Mouse (Mus musculus) limb, embryonic 12.5 days (tissue): Measurements from ENCODE around the gene Cnga4. TPM values are rescaled to one million over a fixed set of nuclear protein-coding genes. Genes with fewer than 3 reads are reported as not detected.
"Not testable (repeated sequence)": the region's sequence is repeated elsewhere in the genome, so short reads cannot be mapped to it uniquely, and the experiment has no call there.

Source experiments
- ATAC-seq: fragments of 200-750 bp; cut with Nextera tagmentation; 2 replicates; pipeline ENCODE4 v1.8.0; 2017; ENCODE audit warnings: low read depth, moderate TSS enrichment; ENCODE audit not compliant: insufficient number of reproducible peaks, insufficient read depth, low FRiP score, low TSS enrichment
- H3K27ac ChIP-seq: fragments of 300-500 bp; sonication (generic); 2 replicates; pipeline ENCODE4 v1.5.1; 2016; ENCODE audit warnings: mild to moderate bottlenecking, moderate library complexity
- H3K27me3 ChIP-seq: fragments of 300-500 bp; sonication (generic); 2 replicates; pipeline ENCODE4 v1.6.1; 2016; ENCODE audit warnings: mild to moderate bottlenecking, moderate library complexity
- H3K36me3 ChIP-seq: fragments of 300-500 bp; sonication (generic); 2 replicates; pipeline ENCODE4 v1.6.1; 2016; ENCODE audit warnings: mild to moderate bottlenecking, moderate library complexity
- H3K4me1 ChIP-seq: fragments of 300-500 bp; sonication (generic); replicated peaks from 2 replicates; pipeline ENCODE4 v1.6.1; 2016
- H3K4me2 ChIP-seq: fragments of 300-500 bp; sonication (generic); 2 replicates; pipeline ENCODE4 v1.6.1; 2016; ENCODE audit warnings: mild to moderate bottlenecking, moderate library complexity
- H3K4me3 ChIP-seq: fragments of 300-500 bp; sonication (generic); replicated peaks from 2 replicates; pipeline ENCODE4 v1.5.1; 2016; ENCODE audit warnings: mild to moderate bottlenecking
- H3K9ac ChIP-seq: fragments of 300-500 bp; sonication (generic); replicated peaks from 2 replicates; pipeline ENCODE4 v1.6.1; 2016; ENCODE audit warnings: mild to moderate bottlenecking, moderate library complexity
- H3K9me3 ChIP-seq: fragments of 300-500 bp; sonication (generic); 2 replicates; pipeline ENCODE4 v1.6.1; 2016; ENCODE audit warnings: mild to moderate bottlenecking, moderate library complexity
- WGBS: fragments of 180-500 bp; shearing (Covaris S2); methylation state at CpG from one replicate; pipeline ENCODE4 v1.1.7; 2016; 5-methylcytosine and 5-hydroxymethylcytosine counted together
- polyA plus RNA-seq: library from polyadenylated mRNA; unstranded; fragments of >200 nt; fragmentation: Nextera tagmentation; extraction: Ambion mirVana; gene quantifications from 2 replicates; pipeline ENCODE4 v1.2.1, GENCODE M21; 2016

Gene Cnga4
- not detected in 2 replicates for polyA plus RNA-seq

DNA sequence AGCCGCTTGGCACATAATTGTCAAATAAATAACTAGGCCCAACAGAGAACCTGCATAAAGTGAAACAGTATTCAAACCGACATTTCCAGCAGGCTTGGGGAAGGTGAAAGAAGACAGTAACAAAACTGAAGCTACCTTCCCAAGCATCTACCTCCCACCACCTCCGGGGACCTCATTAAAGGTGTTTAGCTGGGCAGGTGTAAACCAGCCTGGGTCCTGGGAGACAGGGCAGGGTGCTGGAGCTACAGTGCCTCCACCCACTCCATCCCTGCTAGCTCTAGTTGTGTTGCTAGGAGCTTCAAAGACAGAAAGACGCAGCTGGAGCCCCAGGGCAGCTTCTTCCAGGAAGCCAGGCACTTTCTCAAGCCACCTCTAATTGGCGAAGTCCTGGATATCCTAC is at the start of gene Cnga4:
Gene Cnga4 (plus strand): TSS at position 301 of the 400 bp plus-strand sequence.
- Histone ChIP-seq H3K27me3 (no peaks in the 10 kb centered on the region), H3K36me3 (no peaks in the 10 kb centered on the region), H3K4me2 (no peak within 1 kb of the TSS), H3K27ac (no peak within 1 kb of the TSS), H3K9me3 (no peaks in the 10 kb centered on the region), H3K4me1 (no peaks in the 10 kb centered on the region), H3K9ac (no peak within 1 kb of the TSS), H3K4me3 (no peak within 1 kb of the TSS)
- WGBS: 54% methylated on average over 5 of the region's 5 CpGs
- no peak for ATAC-seq

DNA sequence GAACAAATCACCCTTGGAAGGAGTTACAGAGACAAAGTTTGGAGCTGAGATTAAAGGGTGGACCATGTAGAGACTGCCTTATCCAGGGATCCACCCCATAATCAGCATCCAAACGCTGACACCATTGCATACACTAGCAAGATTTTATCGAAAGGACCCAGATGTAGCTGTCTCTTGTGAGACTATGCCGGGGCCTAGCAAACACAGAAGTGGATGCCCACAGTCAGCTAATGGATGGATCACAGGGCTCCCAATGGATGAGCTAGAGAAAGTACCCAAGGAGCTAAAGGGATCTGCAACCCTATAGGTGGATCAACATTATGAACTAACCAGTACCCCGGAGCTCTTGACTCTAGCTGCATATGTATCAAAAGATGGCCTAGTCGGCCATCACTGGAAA is 48.3 kb upstream of the Cnga4 start:
- not testable (repeated sequence) for H3K36me3 ChIP-seq, H3K27me3 ChIP-seq, H3K9ac ChIP-seq, H3K4me1 ChIP-seq, H3K9me3 ChIP-seq, H3K27ac ChIP-seq, ATAC-seq, H3K4me2 ChIP-seq, H3K4me3 ChIP-seq
- no CpG with 5 or more reads among the region's 5 CpGs for WGBS

DNA sequence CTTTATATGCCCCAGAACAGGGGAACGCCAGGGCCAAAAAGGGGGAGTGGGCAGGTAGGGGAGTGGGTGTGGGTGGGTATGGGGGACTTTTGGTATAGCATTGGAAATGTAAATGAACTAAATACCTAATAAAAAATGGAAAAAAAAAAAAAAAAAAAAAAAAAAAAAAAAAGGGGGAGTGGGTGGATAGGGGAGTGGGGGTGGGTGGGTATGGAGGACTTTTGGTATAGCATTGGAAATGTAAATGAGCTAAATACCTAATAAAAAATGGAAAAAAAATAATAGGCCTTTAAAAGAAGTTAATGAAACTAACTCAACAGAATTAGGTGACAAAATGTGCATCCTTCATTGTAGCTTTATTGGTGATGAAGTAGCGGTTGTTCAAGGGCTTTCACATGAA is 47.9 kb upstream of the Cnga4 start:
- H3K27me3 ChIP-seq, H3K4me3 ChIP-seq, H3K9me3 ChIP-seq, H3K27ac ChIP-seq, ATAC-seq, H3K4me1 ChIP-seq, H3K36me3 ChIP-seq, H3K9ac ChIP-seq, H3K4me2 ChIP-seq: not testable (repeated sequence)
- 93% methylated on average over 1 of the region's 2 CpGs for WGBS

DNA sequence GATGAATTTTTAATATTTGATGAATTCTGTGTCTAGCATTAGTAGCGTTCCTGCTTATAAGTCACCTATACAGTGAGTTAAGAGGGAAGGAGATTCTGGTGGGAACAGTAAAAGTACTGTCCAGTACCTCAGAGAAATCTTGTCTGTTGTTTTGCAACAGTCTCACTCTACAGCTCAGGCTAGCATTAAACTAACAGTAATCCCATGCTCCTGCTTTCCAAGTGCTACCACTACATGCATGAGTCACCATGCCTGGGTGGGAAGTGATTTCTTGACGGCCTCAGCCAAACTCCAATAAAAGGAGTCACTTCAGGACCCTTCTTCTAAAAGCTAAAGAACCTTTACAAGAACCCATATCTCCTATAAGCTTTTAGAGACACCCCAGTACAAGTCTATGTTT is 42.7 kb upstream of the Cnga4 start:
- H3K4me3 ChIP-seq: no peak overlapping the region
- WGBS: 83% methylated on average over 2 of the region's 2 CpGs
- no peaks in the 10 kb centered on the region for H3K36me3 ChIP-seq
- H3K9ac ChIP-seq: no peak overlapping the region
- no peaks in the 10 kb centered on the region for H3K9me3 ChIP-seq
- H3K4me1 ChIP-seq: no peaks in the 10 kb centered on the region
- ATAC-seq: no peak
- H3K4me2 ChIP-seq: no peak overlapping the region
- H3K27ac ChIP-seq: no peak overlapping the region
- H3K27me3 ChIP-seq: no peaks in the 10 kb centered on the region

DNA sequence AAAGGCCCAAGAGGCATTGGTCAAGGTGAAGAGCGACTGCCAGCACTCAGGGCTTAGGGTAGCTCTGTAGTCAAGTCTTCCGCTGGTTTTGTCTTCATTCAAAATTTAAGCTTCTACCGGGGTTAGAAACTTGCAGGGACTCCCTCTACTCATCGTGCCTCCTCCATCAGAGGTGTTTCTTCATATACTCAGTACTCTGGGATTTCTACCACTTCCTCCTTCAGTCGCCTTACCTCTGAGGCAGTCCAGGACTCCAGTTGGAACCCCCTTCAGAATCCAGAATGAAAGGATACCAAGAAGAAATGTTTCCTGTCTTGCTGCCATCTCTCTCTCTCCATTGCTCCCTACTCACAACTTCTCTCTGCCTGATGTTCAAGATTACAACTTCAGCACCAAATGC is 37.1 kb upstream of the Cnga4 start:
- Histone ChIP-seq H3K27me3 (no peaks in the 10 kb centered on the region), H3K4me1 (no peaks in the 10 kb centered on the region), H3K36me3 (peaks cover 6% of the 10 kb centered on the region; the same call in 1 of the 2 replicates), H3K9ac (no peak overlapping the region), H3K27ac (no peak overlapping the region), H3K9me3 (no peaks in the 10 kb centered on the region), H3K4me3 (no peak overlapping the region), H3K4me2 (no peak overlapping the region)
- ATAC-seq: no peak
- 78% methylated on average over 5 of the region's 5 CpGs for WGBS

DNA sequence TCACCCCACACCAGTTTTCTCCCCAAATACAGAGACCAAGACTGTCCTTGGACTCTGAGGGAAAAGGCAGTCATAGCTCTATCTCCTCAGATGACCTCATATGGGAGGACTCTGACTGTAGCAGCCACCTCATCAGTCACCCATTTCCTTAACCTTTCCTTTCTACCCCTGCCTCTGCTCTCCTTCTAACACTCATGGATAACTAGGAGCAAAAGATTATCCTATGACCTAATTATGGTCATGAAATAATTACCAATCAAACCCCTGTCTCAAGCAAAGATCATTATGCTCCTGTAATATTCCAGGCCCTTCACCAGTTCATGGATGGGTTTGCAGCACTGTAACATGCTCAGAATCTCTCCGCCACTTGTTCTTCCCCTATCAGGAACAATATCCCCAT is 36.4 kb upstream of the Cnga4 start, which contains the start of gene Olfr692:
Gene Olfr692 (plus strand): TSS at position 301 of the 400 bp plus-strand sequence.
- no peak within 1 kb of the TSS for H3K4me2 ChIP-seq
- no peaks in the 10 kb centered on the region for H3K4me1 ChIP-seq
- H3K27ac ChIP-seq: no peak within 1 kb of the TSS
- WGBS: 90% methylated on average over 1 of the region's 1 CpGs
- no peak within 1 kb of the TSS for H3K9ac ChIP-seq
- no peak within 1 kb of the TSS for H3K4me3 ChIP-seq
- no peak for ATAC-seq
- H3K9me3 ChIP-seq: no peaks in the 10 kb centered on the region
- H3K27me3 ChIP-seq: no peaks in the 10 kb centered on the region
- peaks cover 11% of the 10 kb centered on the region; the same call in 1 of the 2 replicates for H3K36me3 ChIP-seq

DNA sequence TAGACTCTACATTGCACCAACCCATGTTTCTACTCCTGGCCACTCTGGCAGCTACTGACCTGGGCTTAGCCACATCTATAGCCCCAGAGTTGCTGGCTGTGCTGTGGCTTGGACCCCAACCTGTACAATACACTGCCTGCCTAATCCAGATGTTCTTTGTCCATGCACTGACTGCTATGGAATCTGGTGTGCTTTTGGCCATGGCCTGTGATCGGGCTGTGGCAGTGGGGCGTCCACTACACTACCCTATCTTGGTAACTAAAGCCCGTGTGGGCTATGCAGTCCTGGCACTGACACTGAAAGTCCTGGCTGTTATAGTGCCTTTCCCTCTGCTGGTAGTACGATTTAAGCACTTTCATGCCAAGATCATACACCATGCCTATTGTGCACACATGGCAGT is 35.8 kb upstream of the Cnga4 start:
- Histone ChIP-seq H3K36me3 (peaks cover 17% of the 10 kb centered on the region), H3K9ac (no peak overlapping the region), H3K4me1 (no peaks in the 10 kb centered on the region), H3K4me2 (no peak overlapping the region), H3K4me3 (no peak overlapping the region), H3K27ac (no peak overlapping the region), H3K9me3 (no peaks in the 10 kb centered on the region), H3K27me3 (no peaks in the 10 kb centered on the region)
- 91% methylated on average over 4 of the region's 4 CpGs for WGBS
- no peak for ATAC-seq

DNA sequence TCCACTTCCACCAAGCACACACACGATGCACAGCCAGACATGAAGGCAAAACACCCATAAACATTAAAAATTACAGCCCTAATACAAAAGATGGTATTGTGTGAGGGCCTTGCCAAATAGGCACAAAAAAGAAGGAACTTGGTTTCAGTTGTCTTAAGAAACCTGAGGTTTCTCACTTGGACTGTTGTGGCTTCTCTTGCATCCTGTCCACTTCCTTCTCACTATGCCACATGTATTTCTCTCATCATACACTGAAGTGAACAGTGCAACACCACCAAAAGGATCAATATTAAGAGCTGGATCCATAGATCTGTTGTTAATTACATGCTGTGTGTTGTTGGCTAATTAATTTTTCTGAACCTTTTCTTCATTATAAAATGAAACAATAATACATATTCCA is 31.5 kb upstream of the Cnga4 start:
- H3K4me3 ChIP-seq: no peak overlapping the region
- no peak overlapping the region for H3K27ac ChIP-seq
- H3K4me1 ChIP-seq: no peaks in the 10 kb centered on the region
- no peak overlapping the region for H3K9ac ChIP-seq
- no peak for ATAC-seq
- no peaks in the 10 kb centered on the region for H3K27me3 ChIP-seq
- H3K4me2 ChIP-seq: no peak overlapping the region
- peaks cover 51% of the 10 kb centered on the region for H3K36me3 ChIP-seq
- no peaks in the 10 kb centered on the region for H3K9me3 ChIP-seq
- 87% methylated on average over 1 of the region's 1 CpGs for WGBS

DNA sequence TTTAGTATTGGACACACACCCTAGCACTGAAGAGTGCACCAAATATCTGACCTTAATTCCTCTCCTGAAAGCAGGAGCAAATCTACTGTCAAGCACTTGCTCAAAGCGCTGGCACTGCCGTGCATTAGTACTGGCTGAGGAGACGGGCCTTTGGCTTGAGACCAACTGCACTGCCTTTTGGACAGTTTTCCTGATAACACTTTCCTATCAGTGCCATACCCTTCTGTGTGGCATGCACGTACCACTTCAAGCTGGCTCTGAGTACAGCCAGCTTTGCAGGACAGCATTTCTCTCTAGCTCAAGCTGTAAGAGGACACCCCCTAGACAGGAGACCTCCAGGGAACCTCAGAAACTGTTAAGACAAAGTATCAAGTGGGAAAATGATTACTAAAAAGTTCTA is 30.9 kb upstream of the Cnga4 start:
- Histone ChIP-seq H3K4me3 (no peak overlapping the region), H3K27ac (no peak overlapping the region), H3K4me2 (no peak overlapping the region), H3K4me1 (no peaks in the 10 kb centered on the region), H3K9ac (no peak overlapping the region), H3K9me3 (no peaks in the 10 kb centered on the region), H3K27me3 (no peaks in the 10 kb centered on the region), H3K36me3 (peaks cover 57% of the 10 kb centered on the region)
- ATAC-seq: no peak
- 92% methylated on average over 4 of the region's 4 CpGs for WGBS

DNA sequence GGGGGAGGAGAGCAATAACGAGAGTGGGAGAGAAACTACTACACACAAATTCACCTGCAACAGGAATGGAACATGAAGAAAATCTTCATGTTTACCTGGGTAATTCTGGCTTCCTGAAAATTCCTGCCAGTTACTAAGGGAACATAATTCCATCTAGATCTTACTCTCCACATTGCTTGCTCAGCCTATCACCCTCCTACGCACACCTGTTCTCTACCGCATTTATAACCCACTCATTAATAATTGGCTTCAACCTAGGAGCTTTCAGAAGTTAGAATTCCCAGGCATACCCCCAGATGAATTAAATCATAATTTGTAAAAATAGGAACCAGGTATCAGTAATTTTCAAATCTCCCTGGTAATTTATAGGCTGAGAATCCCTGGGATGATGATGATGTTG is 30.4 kb upstream of the Cnga4 start:
- no peak for ATAC-seq
- H3K4me3 ChIP-seq: no peak overlapping the region
- no peaks in the 10 kb centered on the region for H3K9me3 ChIP-seq
- no peak overlapping the region for H3K4me2 ChIP-seq
- H3K4me1 ChIP-seq: no peaks in the 10 kb centered on the region
- WGBS: 96% methylated on average over 3 of the region's 3 CpGs
- H3K27ac ChIP-seq: no peak overlapping the region
- H3K36me3 ChIP-seq: peaks cover 61% of the 10 kb centered on the region
- H3K27me3 ChIP-seq: no peaks in the 10 kb centered on the region
- no peak overlapping the region for H3K9ac ChIP-seq

DNA sequence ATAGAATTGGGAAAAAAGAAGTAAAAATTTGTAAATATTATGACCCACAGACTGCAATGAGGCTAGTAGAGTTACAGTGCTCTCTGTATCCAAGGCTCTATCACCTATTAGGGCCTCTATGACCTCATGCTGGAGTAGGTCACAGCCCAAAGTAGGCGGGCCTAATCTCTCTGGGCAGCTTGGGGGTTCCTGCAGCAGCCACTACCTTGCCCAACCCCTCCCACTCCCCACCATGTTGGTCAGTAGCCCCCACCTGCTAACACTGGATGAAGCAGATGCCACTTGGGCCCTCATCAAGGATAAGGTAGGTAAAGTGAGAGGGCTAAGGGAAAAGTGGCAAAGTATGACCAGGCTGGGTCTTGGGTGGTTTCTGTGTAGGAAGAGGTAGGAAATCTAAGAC is 29.5 kb upstream of the Cnga4 start, which contains the start of gene Gm5901:
Gene Gm5901 (plus strand): TSS at position 173 of the 400 bp plus-strand sequence.
- Histone ChIP-seq H3K4me1 (no peaks in the 10 kb centered on the region), H3K36me3 (peaks cover 70% of the 10 kb centered on the region), H3K4me3 (no peak within 1 kb of the TSS), H3K27me3 (no peaks in the 10 kb centered on the region), H3K27ac (no peak within 1 kb of the TSS), H3K9ac (no peak within 1 kb of the TSS), H3K4me2 (no peak within 1 kb of the TSS), H3K9me3 (no peaks in the 10 kb centered on the region)
- 86% methylated on average over 1 of the region's 1 CpGs for whole genome bisulfite sequencing
- ATAC-seq: no peak

DNA sequence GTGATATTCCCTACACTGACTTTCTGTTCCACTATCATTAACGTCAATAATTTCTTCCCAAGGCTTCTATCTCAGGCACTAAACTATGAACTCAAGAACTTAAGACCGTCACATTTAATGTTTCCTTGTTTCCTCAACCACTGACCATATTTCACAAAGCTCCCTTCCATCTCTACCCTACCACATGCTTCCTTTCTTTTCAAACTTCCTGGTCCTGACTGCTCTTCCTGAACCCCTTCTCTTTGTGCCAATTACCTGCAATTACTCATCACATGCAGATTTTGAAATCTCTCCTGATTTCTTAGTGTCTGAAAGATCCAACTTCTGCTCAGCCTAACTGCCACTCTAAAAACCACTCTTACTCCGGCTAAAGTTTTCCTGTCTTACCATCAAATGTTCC is 24.0 kb upstream of the Cnga4 start:
- H3K4me1 ChIP-seq: no peaks in the 10 kb centered on the region
- no peak for ATAC-seq
- no peaks in the 10 kb centered on the region for H3K9me3 ChIP-seq
- peaks cover 87% of the 10 kb centered on the region for H3K36me3 ChIP-seq
- H3K27me3 ChIP-seq: no peaks in the 10 kb centered on the region
- 96% methylated on average over 3 of the region's 3 CpGs for WGBS
- no peak overlapping the region for H3K9ac ChIP-seq
- H3K4me2 ChIP-seq: no peak overlapping the region
- H3K27ac ChIP-seq: no peak overlapping the region
- H3K4me3 ChIP-seq: no peak overlapping the region
